Comparison of ENCODE assay signal across 8 mouse cellular contexts in genomic region chr10:43901578-43902194, GRCm38 (mm10). TPM values are rescaled to one million over a fixed set of nuclear protein-coding genes. Genes with fewer than 3 reads are reported as not detected.
DNase-seq lines count a peak whose midpoint lies in the region; ATAC-seq and TF ChIP-seq lines count a peak whose summit lies in the region.

Qrsl1 (minus strand) TSS chr10:43901745.
Rtn4ip1 (plus strand) TSS chr10:43901807.

- peak within 1 kb of the TSS; percentile 82 for H3K27ac ChIP-seq in MEL (ENCODE audit: control insufficient read depth, low read depth, low read length)
- peak within 1 kb of the TSS; percentile 94 for H3K27ac ChIP-seq in cerebellum, adult 2 months (ENCODE audit: insufficient read depth, low read length)
- peak within 1 kb of the TSS; percentile 64; the same call in 1 of the 2 replicates for H3K27ac ChIP-seq in forebrain, postnatal 0 days (ENCODE audit: low read depth, low read length)
- H3K27ac ChIP-seq in lung, embryonic 15.5 days: peak within 1 kb of the TSS; percentile 48

- peaks cover 16% of the 10 kb centered on the region for H3K79me2 ChIP-seq in MEL (ENCODE audit: control insufficient read depth, insufficient read depth, low read length, poor library complexity)

- under 1% methylated on average over 40 of the region's 40 CpGs for WGBS in cerebellum, adult 2 months
- WGBS in forebrain, postnatal 0 days: 1% methylated on average over 40 of the region's 40 CpGs
- WGBS in lung, embryonic 15.5 days: under 1% methylated on average over 40 of the region's 40 CpGs

- peaks cover 2 to 9% of the 10 kb centered on the region in 2 experiments; a peak in 3 of 4 replicates for H3K4me1 ChIP-seq in MEL (ENCODE audit: control insufficient read depth in 1 of 2, insufficient read depth in 2 of 2, low read length in 2 of 2)
- no peaks in the 10 kb centered on the region; the same call in none of the 2 replicates for H3K4me1 ChIP-seq in cerebellum, adult 2 months (ENCODE audit: control insufficient read depth, insufficient read depth, low read length)
- no peaks in the 10 kb centered on the region for H3K4me1 ChIP-seq in forebrain, postnatal 0 days (ENCODE audit: insufficient read depth)
- peaks cover 13% of the 10 kb centered on the region for H3K4me1 ChIP-seq in lung, embryonic 15.5 days

- no peak for TF ChIP-seq EP300 in MEL (IDR thresholded peaks at IDR 0.05; ENCODE audit: low read depth in 1 of 2, low read length in 2 of 2)

- H3K9me3 ChIP-seq in MEL (replicated peaks; ENCODE audit: insufficient read depth, low read length): no peaks in the 10 kb centered on the region
- H3K9me3 ChIP-seq in forebrain, postnatal 0 days (ENCODE audit: low read length): no peaks in the 10 kb centered on the region
- no peaks in the 10 kb centered on the region for H3K9me3 ChIP-seq in lung, embryonic 15.5 days

- TF ChIP-seq CTCF in MEL (IDR thresholded peaks at IDR 0.05 in 2 of 3, conservative IDR thresholded peaks at IDR 0.05 in 1 of 3; ENCODE audit: control insufficient read depth in 1 of 3, insufficient read depth in 1 of 3, low read depth in 2 of 3, low read length in 3 of 3, poor library complexity in 1 of 3, severe bottlenecking in 1 of 3): no peak
- TF ChIP-seq CTCF in cerebellum, adult 2 months (IDR thresholded peaks at IDR 0.05; ENCODE audit: borderline replicate concordance, insufficient read depth, low read depth, low read length): no peak
- TF ChIP-seq CTCF in forebrain, postnatal 0 days (IDR thresholded peaks at IDR 0.05; ENCODE audit: low read depth): no peak

- peak within 1 kb of the TSS; percentile 79 to 97 for H3K4me3 ChIP-seq in MEL (ENCODE audit: control insufficient read depth in 1 of 2, insufficient read depth in 1 of 2, low read depth in 2 of 2, low read length in 2 of 2)
- H3K4me3 ChIP-seq in cerebellum, adult 2 months (replicated peaks; ENCODE audit: insufficient read depth, low read depth, low read length): peak within 1 kb of the TSS; percentile 100
- H3K4me3 ChIP-seq in forebrain, postnatal 0 days (ENCODE audit: low read depth, low read length): peak within 1 kb of the TSS; percentile 57
- H3K4me3 ChIP-seq in lung, embryonic 15.5 days: peak within 1 kb of the TSS; percentile 61

- peak within 1 kb of the TSS; percentile 58 for H3K4me2 ChIP-seq in forebrain, postnatal 0 days (ENCODE audit: low read depth)
- peak within 1 kb of the TSS; percentile 75 for H3K4me2 ChIP-seq in lung, embryonic 15.5 days

- no peak for TF ChIP-seq RAD21 in MEL (IDR thresholded peaks at IDR 0.05; ENCODE audit: low read depth, low read length)

- H3K27me3 ChIP-seq in MEL (ENCODE audit: control insufficient read depth in 1 of 2, insufficient read depth in 2 of 2, low read length in 2 of 2): no peaks in the 10 kb centered on the region
- no peaks in the 10 kb centered on the region for H3K27me3 ChIP-seq in cerebellum, adult 2 months (ENCODE audit: control insufficient read depth, insufficient read depth, low read length)
- no peaks in the 10 kb centered on the region for H3K27me3 ChIP-seq in forebrain, postnatal 0 days (ENCODE audit: insufficient read depth, low read length)
- no peaks in the 10 kb centered on the region for H3K27me3 ChIP-seq in lung, embryonic 15.5 days

- peaks cover 0 to 13% of the 10 kb centered on the region in 2 experiments; a peak in 2 of 4 replicates for H3K36me3 ChIP-seq in MEL (ENCODE audit: control insufficient read depth in 1 of 2, insufficient read depth in 2 of 2, low read length in 2 of 2)
- no peaks in the 10 kb centered on the region for H3K36me3 ChIP-seq in forebrain, postnatal 0 days (ENCODE audit: insufficient read depth)
- no peaks in the 10 kb centered on the region for H3K36me3 ChIP-seq in lung, embryonic 15.5 days

- ATAC-seq in forebrain, postnatal 0 days: peak; percentile 99
- ATAC-seq in lung, embryonic 15.5 days (ENCODE audit: borderline replicate concordance, extremely low read depth, low FRiP score, low TSS enrichment): peak; percentile 98

- DNase-seq in MEL (ENCODE audit: low read depth, low spot score): peak; percentile 95
- DNase-seq in cerebellum, adult 2 months: peak; percentile 94 to 96
- DNase-seq in forebrain, postnatal 0 days: peak; percentile 95
- peak; percentile 95 for DNase-seq in heart, postnatal 4 days
- peak; percentile 90 to 95 for DNase-seq in layer of hippocampus, adult 8-10 months (ENCODE audit: low spot score in 2 of 2)
- DNase-seq in ovary, adult 18-20 months (ENCODE audit: low spot score): peak; percentile 86
- peak; percentile 94 for DNase-seq in thymus, postnatal 0 days (ENCODE audit: low spot score)

- peak; percentile 43 to 80; a peak in 3 of 4 replicates for TF ChIP-seq POLR2A in MEL (IDR thresholded peaks at IDR 0.05; ENCODE audit: control insufficient read depth in 1 of 2, insufficient read depth in 1 of 2, low read depth in 1 of 2, low read length in 2 of 2, poor library complexity in 1 of 2)
- peak; percentile 64; the same call in 1 of the 2 replicates for TF ChIP-seq POLR2A in cerebellum, adult 2 months (IDR thresholded peaks at IDR 0.05; ENCODE audit: borderline replicate concordance, insufficient read depth, low read length)

- H3K9ac ChIP-seq in MEL (ENCODE audit: control insufficient read depth, low read depth, low read length, poor library complexity, severe bottlenecking): peak within 1 kb of the TSS; percentile 90
- peak within 1 kb of the TSS; percentile 60 for H3K9ac ChIP-seq in forebrain, postnatal 0 days
- H3K9ac ChIP-seq in lung, embryonic 15.5 days: peak within 1 kb of the TSS; percentile 58

TF ChIP-seq in MEL, 35 proteins besides CTCF, POLR2A, EP300 and RAD21:
- peak; percentile 93 for TF ChIP-seq MXI1 (IDR thresholded peaks at IDR 0.05; ENCODE audit: low read depth, low read length)
- peak; percentile 72 for TF ChIP-seq ELF1 (IDR thresholded peaks at IDR 0.05; ENCODE audit: low read depth, low read length)
- TF ChIP-seq E2F4 (IDR thresholded peaks at IDR 0.05; ENCODE audit: borderline replicate concordance, low read depth, low read length): 0 out of 2 replicates have a peak, but pooled peaks have one; percentile 13
- TF ChIP-seq CHD1 (IDR thresholded peaks at IDR 0.05; ENCODE audit: low read depth, low read length): no peak
- peak; percentile 49; the same call in 1 of the 2 replicates for TF ChIP-seq NELFE (IDR thresholded peaks at IDR 0.05; ENCODE audit: low read depth, low read length)
- TF ChIP-seq ETS1 (IDR thresholded peaks at IDR 0.05; ENCODE audit: low read depth, low read length): no peak
- TF ChIP-seq MYC (IDR thresholded peaks at IDR 0.05; ENCODE audit: low read depth, low read length): peak; percentile 77; the same call in 1 of the 2 replicates
- TF ChIP-seq KAT2A (conservative IDR thresholded peaks at IDR 0.05; ENCODE audit: low read depth, low read length): peak; percentile 62; the same call in 1 of the 2 replicates
- no peak for TF ChIP-seq ZNF384 (IDR thresholded peaks at IDR 0.05; ENCODE audit: low read depth, low read length)
- no peak for TF ChIP-seq SMC3 (IDR thresholded peaks at IDR 0.05; ENCODE audit: low read depth, low read length)
- TF ChIP-seq MAX (IDR thresholded peaks at IDR 0.05; ENCODE audit: low read length): peak; percentile 15
- peak; percentile 93 for TF ChIP-seq HCFC1 (IDR thresholded peaks at IDR 0.05; ENCODE audit: low read depth, low read length)
- TF ChIP-seq SIN3A (IDR thresholded peaks at IDR 0.05; ENCODE audit: low read length): peak; percentile 86
- TF ChIP-seq ZC3H11A (IDR thresholded peaks at IDR 0.05; ENCODE audit: low read depth, low read length): no peak
TF ChIP-seq in MEL: peak in this region for 9.

RNA-seq across cellular contexts. Expression of gene Qrsl1, which starts in this region (rescaled TPM):
- 19.1 and 19.4 TPM in 2 replicates for total RNA-seq in MEL (2012; rRNA removed)
- polyA plus RNA-seq in MEL (2012; ENCODE audit: insufficient read depth in 1 of 2, insufficient read length in 2 of 2, low read depth in 1 of 2, low replicate concordance in 2 of 2, missing spikeins in 1 of 2): 10 to 100 TPM in 1 of 2 experiments, not detected in 1; 19.5 TPM
- 24.9 and 25.9 TPM in 2 replicates for polyA plus RNA-seq in cerebellum, adult 2 months (2012; rRNA removed)
- total RNA-seq in forebrain, postnatal 0 days (2014; rRNA removed): 14.7 and 17.6 TPM in 2 replicates
- 15.8 and 18.8 TPM in 2 replicates for polyA plus RNA-seq in forebrain, postnatal 0 days (2015; fragmentation: Nextera tagmentation; extraction: Ambion mirVana)
- total RNA-seq in heart, postnatal 4 days (2021): 10 to 100 TPM; 30.0 to 31.3 TPM
- 10 to 100 TPM; 13.8 to 15.9 (median 14.8) TPM for total RNA-seq in layer of hippocampus, adult 8-10 months (2022)
- 23.3 and 23.8 TPM in 2 replicates for polyA plus RNA-seq in lung, embryonic 15.5 days (2015; fragmentation: Nextera tagmentation; extraction: Ambion mirVana)
- 21.7 and 24.2 TPM in 2 replicates for polyA plus RNA-seq in thymus, postnatal 0 days (2015; fragmentation: Nextera tagmentation; extraction: Ambion mirVana)

RNA-seq across cellular contexts. Expression of gene Rtn4ip1, which starts in this region (rescaled TPM):
- 11.6 and 12.6 TPM in 2 replicates for total RNA-seq in MEL (2012; rRNA removed)
- 10 to 100 TPM in 1 of 2 experiments, not detected in 1; 23.5 TPM for polyA plus RNA-seq in MEL (2012; ENCODE audit: insufficient read depth in 1 of 2, insufficient read length in 2 of 2, low read depth in 1 of 2, low replicate concordance in 2 of 2, missing spikeins in 1 of 2)
- 19.5 and 20.0 TPM in 2 replicates for polyA plus RNA-seq in cerebellum, adult 2 months (2012; rRNA removed)
- total RNA-seq in forebrain, postnatal 0 days (2014; rRNA removed): 4.7 and 5.8 TPM in 2 replicates
- polyA plus RNA-seq in forebrain, postnatal 0 days (2015; fragmentation: Nextera tagmentation; extraction: Ambion mirVana): 8.5 and 10.6 TPM in 2 replicates
- total RNA-seq in heart, postnatal 4 days (2021): 10 to 100 TPM; 36.3 to 37.9 TPM
- 10 to 100 TPM; 14.8 to 17.8 (median 16.2) TPM for total RNA-seq in layer of hippocampus, adult 8-10 months (2022)
- polyA plus RNA-seq in lung, embryonic 15.5 days (2015; fragmentation: Nextera tagmentation; extraction: Ambion mirVana): 12.5 and 14.2 TPM in 2 replicates
- polyA plus RNA-seq in thymus, postnatal 0 days (2015; fragmentation: Nextera tagmentation; extraction: Ambion mirVana): 10.2 and 11.5 TPM in 2 replicates

Comparison
In these comparisons a context has a peak if more than half of its experiments do, and no peak if none do; other contexts are left out.
1. Peak in every context shown above with its lines: DNase-seq, ATAC-seq, H3K4me3 ChIP-seq and H3K27ac ChIP-seq.